Mouse (Mus musculus) neural tube, embryonic 15.5 days (tissue): ENCODE data around the gene Hfe2. TPM values are rescaled to one million over a fixed set of nuclear protein-coding genes. Genes with fewer than 3 reads are reported as not detected.
A peak's percentile ranks its signal among the peaks of the same experiment; 100 is the strongest.

Experiments used
- ATAC-seq: fragments of 200-750 bp; cut with Nextera tagmentation; 2 replicates; pipeline ENCODE4 v1.8.0; 2017; ENCODE audit warnings: mild to moderate bottlenecking, moderate TSS enrichment, moderate library complexity; ENCODE audit not compliant: low FRiP score
- H3K27ac ChIP-seq: fragments of 300-500 bp; sonication (generic); replicated peaks from 2 replicates; pipeline ENCODE4 v1.5.1; 2015; ENCODE audit warnings: mild to moderate bottlenecking, inconsistent platforms
- H3K27me3 ChIP-seq: fragments of 300-500 bp; sonication (generic); replicated peaks from 2 replicates; pipeline ENCODE4 v1.6.1; 2015; ENCODE audit warnings: inconsistent platforms
- H3K36me3 ChIP-seq: fragments of 300-500 bp; sonication (generic); 2 replicates; pipeline ENCODE4 v1.6.1; 2015; ENCODE audit warnings: inconsistent platforms
- H3K4me1 ChIP-seq: fragments of 300-500 bp; sonication (generic); 2 replicates; pipeline ENCODE4 v1.6.1; 2015; ENCODE audit warnings: inconsistent platforms
- H3K4me2 ChIP-seq: fragments of 300-500 bp; sonication (generic); 2 replicates; pipeline ENCODE4 v1.6.1; 2015; ENCODE audit warnings: inconsistent platforms, mild to moderate bottlenecking, moderate library complexity
- H3K4me3 ChIP-seq: fragments of 300-500 bp; sonication (generic); replicated peaks from 2 replicates; pipeline ENCODE4 v1.5.1; 2015; ENCODE audit warnings: mild to moderate bottlenecking, inconsistent platforms
- H3K9ac ChIP-seq: fragments of 300-500 bp; sonication (generic); replicated peaks from 2 replicates; pipeline ENCODE4 v1.6.1; 2015; ENCODE audit warnings: mild to moderate bottlenecking, inconsistent platforms
- H3K9me3 ChIP-seq: fragments of 300-500 bp; sonication (generic); replicated peaks from 2 replicates; pipeline ENCODE4 v1.6.1; 2016; ENCODE audit warnings: inconsistent platforms
- WGBS: fragments of 180-500 bp; shearing (Covaris S2); methylation state at CpG from one replicate; pipeline ENCODE4 v1.1.7; 2015; ENCODE audit warnings: mixed read lengths; 5-methylcytosine and 5-hydroxymethylcytosine counted together
- polyA plus RNA-seq: library from polyadenylated mRNA; unstranded; fragments of >200 nt; fragmentation: Nextera tagmentation; extraction: Ambion mirVana; gene quantifications from 2 replicates; pipeline ENCODE4 v1.2.1, GENCODE M21; 2015

The Hfe2 gene
- polyA plus RNA-seq, 1 experiment from 2014 or later: 3.0 TPM

DNA sequence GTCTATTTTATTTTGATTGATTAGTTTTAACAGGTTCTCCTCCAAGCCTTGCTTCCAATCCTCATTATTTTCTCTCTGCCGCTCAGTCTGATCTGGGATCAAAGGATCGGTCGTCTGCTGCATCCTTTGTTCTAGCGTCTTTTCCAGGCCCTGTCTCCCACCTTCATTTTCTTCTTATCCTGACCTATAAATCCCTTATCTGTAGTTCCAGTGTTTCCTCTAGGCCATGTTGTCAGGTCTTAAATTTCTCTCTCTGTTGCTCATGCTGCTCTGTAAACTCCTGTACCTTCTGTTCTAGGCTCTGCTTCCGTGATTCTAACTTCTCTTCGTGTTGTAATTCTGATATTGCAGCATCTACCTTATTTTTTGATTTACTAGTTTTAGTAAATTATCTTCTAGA lies 15.8 kb downstream of the Hfe2 start:
- H3K27ac ChIP-seq: no peak overlapping the region
- no peak overlapping the region for H3K9ac ChIP-seq
- WGBS: 32% methylated on average over 6 of the region's 6 CpGs
- no peak for ATAC-seq
- no peak overlapping the region for H3K4me2 ChIP-seq
- H3K36me3 ChIP-seq: no peaks in the 10 kb centered on the region
- H3K4me1 ChIP-seq: 0 out of 2 replicates have a peak, but pooled peaks cover 3% of the 10 kb centered on the region
- H3K4me3 ChIP-seq: no peak overlapping the region
- no peaks in the 10 kb centered on the region for H3K27me3 ChIP-seq
- no peaks in the 10 kb centered on the region for H3K9me3 ChIP-seq

DNA sequence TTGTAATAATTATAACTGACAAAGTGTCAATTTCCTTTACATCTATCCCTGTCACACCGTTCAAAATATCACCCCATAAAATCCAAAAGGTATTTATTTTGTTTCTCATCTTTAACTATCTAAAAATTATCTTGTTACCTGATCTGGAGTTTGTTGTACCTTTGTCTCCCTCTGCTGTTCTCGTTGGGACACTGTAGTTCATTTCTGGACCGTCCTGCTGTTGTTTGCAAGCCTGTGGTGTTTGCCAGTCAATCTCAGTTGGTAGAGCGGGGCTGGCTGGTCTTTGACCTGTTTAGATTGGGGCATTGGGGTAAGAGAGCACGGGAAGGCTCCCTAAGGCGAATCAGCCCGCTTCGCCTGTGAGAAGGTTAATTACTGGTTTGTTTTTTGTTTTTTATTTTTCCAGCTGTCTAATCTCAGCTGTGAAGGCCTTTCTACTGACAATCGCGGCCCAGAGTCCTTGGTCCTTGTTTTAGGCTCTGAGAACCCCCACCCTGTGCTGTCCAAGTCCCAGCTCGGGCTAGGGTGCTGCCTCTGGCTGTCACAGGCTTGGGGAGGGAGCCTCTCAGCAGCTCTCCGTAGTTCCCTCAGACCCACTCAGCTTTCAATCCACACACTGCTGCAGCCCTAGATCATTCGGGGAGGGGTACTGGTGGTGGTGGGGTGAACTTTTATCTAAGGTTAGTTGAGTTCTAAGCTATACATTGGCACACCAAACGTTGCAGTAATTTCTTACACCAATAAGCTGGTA lies 16.5 kb downstream of the Hfe2 start:
- WGBS: 25% methylated on average over 14 of the region's 14 CpGs
- Histone ChIP-seq H3K4me2 (no peak overlapping the region), H3K9ac (no peak overlapping the region; the same call in 1 of the 2 replicates), H3K4me3 (no peak overlapping the region), H3K27me3 (no peaks in the 10 kb centered on the region), H3K36me3 (no peaks in the 10 kb centered on the region), H3K9me3 (no peaks in the 10 kb centered on the region), H3K27ac (no peak overlapping the region), H3K4me1 (0 out of 2 replicates have a peak, but pooled peaks cover 3% of the 10 kb centered on the region)
- ATAC-seq: no peak

- Histone ChIP-seq H3K4me2 (no peak overlapping the region), H3K27me3 (no peaks in the 10 kb centered on the region), H3K9ac (no peak overlapping the region), H3K9me3 (no peaks in the 10 kb centered on the region), H3K4me3 (no peak overlapping the region), H3K36me3 (no peaks in the 10 kb centered on the region), H3K27ac (no peak overlapping the region), H3K4me1 (0 out of 2 replicates have a peak, but pooled peaks cover 3% of the 10 kb centered on the region)
- 79% methylated on average over 8 of the region's 8 CpGs for WGBS
- no peak for ATAC-seq
These were observed 17.6 kb downstream of the Hfe2 start for GRCm38 (mm10) chr3:96542554-96542953.

GRCm38 (mm10) chr3:96543345-96543744 lies 18.4 kb downstream of the Hfe2 start:
- H3K9me3 ChIP-seq: no peaks in the 10 kb centered on the region
- 0 out of 2 replicates have a peak, but pooled peaks cover 3% of the 10 kb centered on the region for H3K4me1 ChIP-seq
- H3K4me3 ChIP-seq: no peak overlapping the region
- H3K9ac ChIP-seq: no peak overlapping the region
- H3K27me3 ChIP-seq: no peaks in the 10 kb centered on the region
- ATAC-seq: no peak
- no peak overlapping the region for H3K27ac ChIP-seq
- no peaks in the 10 kb centered on the region for H3K36me3 ChIP-seq
- 83% methylated on average over 11 of the region's 11 CpGs for WGBS
- no peak overlapping the region for H3K4me2 ChIP-seq

- no peak overlapping the region for H3K4me2 ChIP-seq
- no peak overlapping the region for H3K4me3 ChIP-seq
- 0 out of 2 replicates have a peak, but pooled peaks cover 3% of the 10 kb centered on the region for H3K4me1 ChIP-seq
- WGBS: 49% methylated on average over 1 of the region's 1 CpGs
- no peaks in the 10 kb centered on the region for H3K9me3 ChIP-seq
- no peak overlapping the region for H3K27ac ChIP-seq
- no peaks in the 10 kb centered on the region for H3K36me3 ChIP-seq
- no peak overlapping the region for H3K9ac ChIP-seq
- ATAC-seq: no peak
- no peaks in the 10 kb centered on the region for H3K27me3 ChIP-seq
These were observed 20.6 kb downstream of the Hfe2 start for GRCm38 (mm10) chr3:96545565-96545964.

- Histone ChIP-seq H3K36me3 (no peaks in the 10 kb centered on the region), H3K4me2 (peak overlapping the region; percentile 20; the same call in 1 of the 2 replicates), H3K9ac (no peak overlapping the region), H3K27ac (no peak overlapping the region), H3K9me3 (no peaks in the 10 kb centered on the region), H3K27me3 (no peaks in the 10 kb centered on the region), H3K4me1 (no peaks in the 10 kb centered on the region), H3K4me3 (no peak overlapping the region)
- 51% methylated on average over 4 of the region's 4 CpGs for WGBS
- no peak for ATAC-seq
These were observed 21.9 kb downstream of the Hfe2 start for GRCm38 (mm10) chr3:96546880-96547279.

DNA sequence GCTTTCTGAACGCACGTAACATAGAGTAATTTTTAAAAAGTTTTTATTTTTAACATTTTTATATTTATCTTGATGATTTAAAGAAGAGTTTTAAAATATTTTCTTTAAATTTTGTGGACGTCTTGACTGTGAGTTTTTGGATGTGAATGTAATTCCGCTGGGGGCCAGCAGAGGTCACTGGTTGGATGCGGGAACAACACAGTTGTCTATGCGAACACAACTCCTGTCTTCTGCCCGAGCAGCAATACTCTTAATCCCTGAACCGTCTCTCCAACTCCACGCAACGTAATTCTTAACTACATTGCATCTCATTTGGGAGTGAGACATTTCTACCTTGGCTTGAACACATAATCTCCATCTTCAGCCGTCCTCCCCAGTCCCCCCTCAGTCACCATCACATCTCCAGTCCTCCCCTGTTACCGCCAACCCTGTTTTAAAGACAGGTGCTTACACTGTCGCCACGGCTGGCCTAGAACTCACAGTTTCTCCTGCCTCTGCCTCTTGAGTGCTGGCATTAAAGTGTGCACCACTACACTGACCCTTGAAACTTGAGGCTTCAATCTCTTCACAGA lies 22.5 kb downstream of the Hfe2 start:
- WGBS: 10% methylated on average over 14 of the region's 14 CpGs

GRCm38 (mm10) chr3:96548824-96549223 lies 23.9 kb downstream of the Hfe2 start:
- Histone ChIP-seq H3K27ac (no peak overlapping the region), H3K9me3 (no peaks in the 10 kb centered on the region), H3K4me3 (no peak overlapping the region), H3K9ac (no peak overlapping the region), H3K36me3 (no peaks in the 10 kb centered on the region), H3K27me3 (no peaks in the 10 kb centered on the region), H3K4me1 (no peaks in the 10 kb centered on the region), H3K4me2 (no peak overlapping the region)
- WGBS: 90% methylated on average over 7 of the region's 7 CpGs
- no peak for ATAC-seq

More for the DNA sequence above, 22.5 kb downstream of the Hfe2 start:
- Histone ChIP-seq H3K27ac (no peak overlapping the region), H3K27me3 (no peaks in the 10 kb centered on the region), H3K4me2 (peak overlapping the region; percentile 40), H3K4me3 (no peak overlapping the region; the same call in 1 of the 2 replicates), H3K4me1 (no peaks in the 10 kb centered on the region), H3K36me3 (no peaks in the 10 kb centered on the region), H3K9me3 (no peaks in the 10 kb centered on the region), H3K9ac (no peak overlapping the region)
- 0 out of 2 replicates have a peak, but pooled peaks have one; percentile 48 for ATAC-seq

DNA sequence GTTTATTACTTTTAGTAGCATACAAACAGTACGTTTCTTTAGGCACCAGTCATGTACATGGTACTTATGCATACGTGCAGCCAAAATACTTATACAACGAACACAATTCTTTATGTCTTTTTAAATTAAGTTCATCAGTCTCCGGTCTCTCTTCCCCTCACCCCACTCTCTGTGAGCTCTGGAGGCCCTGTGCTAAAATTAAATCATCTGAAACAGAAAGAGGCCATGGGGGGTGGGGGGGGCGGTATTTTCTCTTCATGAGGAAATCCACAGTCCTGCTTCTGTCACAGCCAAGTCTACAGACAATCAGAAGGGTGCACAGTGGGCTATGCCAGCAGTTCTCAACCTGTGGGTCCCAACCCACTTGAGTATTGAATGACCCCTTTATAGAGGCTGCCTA lies 24.4 kb downstream of the Hfe2 start:
- 81% methylated on average over 5 of the region's 5 CpGs for WGBS
- Histone ChIP-seq H3K27ac (no peak overlapping the region), H3K4me3 (no peak overlapping the region), H3K4me2 (no peak overlapping the region), H3K4me1 (no peaks in the 10 kb centered on the region), H3K27me3 (no peaks in the 10 kb centered on the region), H3K9me3 (no peaks in the 10 kb centered on the region), H3K36me3 (no peaks in the 10 kb centered on the region), H3K9ac (no peak overlapping the region)
- ATAC-seq: no peak

- H3K9ac ChIP-seq: no peak overlapping the region
- no peak for ATAC-seq
- H3K27ac ChIP-seq: no peak overlapping the region
- H3K4me2 ChIP-seq: no peak overlapping the region
- no peaks in the 10 kb centered on the region for H3K9me3 ChIP-seq
- H3K4me1 ChIP-seq: peaks cover 12% of the 10 kb centered on the region
- H3K36me3 ChIP-seq: no peaks in the 10 kb centered on the region
- WGBS: 23% methylated on average over 8 of the region's 8 CpGs
- no peak overlapping the region for H3K4me3 ChIP-seq
- H3K27me3 ChIP-seq: no peaks in the 10 kb centered on the region
These were observed 26.2 kb downstream of the Hfe2 start for GRCm38 (mm10) chr3:96551203-96551602.

- H3K4me3 ChIP-seq: no peak overlapping the region
- H3K36me3 ChIP-seq: no peaks in the 10 kb centered on the region
- H3K4me1 ChIP-seq: peaks cover 18% of the 10 kb centered on the region
- no peak overlapping the region for H3K9ac ChIP-seq
- H3K4me2 ChIP-seq: no peak overlapping the region
- no peak overlapping the region for H3K27ac ChIP-seq
- no peaks in the 10 kb centered on the region for H3K27me3 ChIP-seq
- no peak for ATAC-seq
- WGBS: 77% methylated on average over 7 of the region's 7 CpGs
- no peaks in the 10 kb centered on the region for H3K9me3 ChIP-seq
These were observed 26.9 kb downstream of the Hfe2 start for GRCm38 (mm10) chr3:96551890-96552289.

- Histone ChIP-seq H3K4me3 (no peak overlapping the region), H3K4me1 (peaks cover 23% of the 10 kb centered on the region), H3K4me2 (no peak overlapping the region), H3K27ac (no peak overlapping the region), H3K36me3 (no peaks in the 10 kb centered on the region), H3K9ac (no peak overlapping the region), H3K9me3 (no peaks in the 10 kb centered on the region), H3K27me3 (no peaks in the 10 kb centered on the region)
- ATAC-seq: no peak
- 83% methylated on average over 6 of the region's 6 CpGs for WGBS
These were observed 28.6 kb downstream of the Hfe2 start for GRCm38 (mm10) chr3:96553601-96554000.
